Mouse (Mus musculus) testis, postnatal 14 days (tissue): ENCODE measurements around the gene Man2b1.
A peak's percentile ranks its signal among the peaks of the same experiment; 100 is the strongest.
"Not testable (repeated sequence)": the region's sequence is repeated elsewhere in the genome, so short reads cannot be mapped to it uniquely, and the experiment has no call there.

Source experiments
- DNase-seq: peaks from one replicate; pipeline ENCODE4 v3.0.0; 2021; ENCODE audit warnings: low spot score

The Man2b1 gene

GRCm38 (mm10) chr8:85074167-85074566, 8.9 kb upstream of the Man2b1 start:
- DNase-seq: no peak

GRCm38 (mm10) chr8:85074617-85075016, 8.5 kb upstream of the Man2b1 start:
- DNase-seq: no peak

GRCm38 (mm10) chr8:85076001-85076400, 7.1 kb upstream of the Man2b1 start:
- no peak for DNase-seq

GRCm38 (mm10) chr8:85076993-85077392, 6.1 kb upstream of the Man2b1 start:
- peak; percentile 76 for DNase-seq

- no peak for DNase-seq
Measured at GRCm38 (mm10) chr8:85080214-85080531, 2.9 kb upstream of the Man2b1 start.

- DNase-seq: peak; percentile 68
Measured at GRCm38 (mm10) chr8:85080532-85081215, 2.4 kb upstream of the Man2b1 start, which contains the start of gene Wdr83os. Gene Wdr83os (plus strand): TSS chr8:85080740.

GRCm38 (mm10) chr8:85081216-85081555, 1.9 kb upstream of the Man2b1 start, which contains the start of gene Wdr83:
Gene Wdr83 (minus strand): TSS chr8:85081306.
- peak; percentile 52 for DNase-seq

GRCm38 (mm10) chr8:85082169-85082568, 901 bp upstream of the Man2b1 start:
- not testable (repeated sequence) for DNase-seq

- DNase-seq: no peak
Measured at GRCm38 (mm10) chr8:85084633-85085032, 1.6 kb downstream of the Man2b1 start.

GRCm38 (mm10) chr8:85086238-85086637, 3.2 kb downstream of the Man2b1 start:
- DNase-seq: no peak

- DNase-seq: no peak
Measured at GRCm38 (mm10) chr8:85088771-85089170, 5.7 kb downstream of the Man2b1 start.

- DNase-seq: no peak
Measured at GRCm38 (mm10) chr8:85090856-85091255, 7.8 kb downstream of the Man2b1 start.

- DNase-seq: no peak
Measured at GRCm38 (mm10) chr8:85091526-85092090, 8.5 kb downstream of the Man2b1 start.

GRCm38 (mm10) chr8:85095051-85095450, 12.0 kb downstream of the Man2b1 start:
- DNase-seq: no peak

- DNase-seq: no peak
Measured at GRCm38 (mm10) chr8:85095566-85095965, 12.5 kb downstream of the Man2b1 start.

GRCm38 (mm10) chr8:85096196-85096595, 13.1 kb downstream of the Man2b1 start:
- no peak for DNase-seq

- no peak for DNase-seq
Measured at GRCm38 (mm10) chr8:85096850-85097249, 13.8 kb downstream of the Man2b1 start.

- no peak for DNase-seq
Measured at GRCm38 (mm10) chr8:85100076-85100665, 17.1 kb downstream of the Man2b1 start.

- no peak for DNase-seq
Measured at GRCm38 (mm10) chr8:85113241-85113640, 30.2 kb downstream of the Man2b1 start.

- no peak for DNase-seq
Measured at GRCm38 (mm10) chr8:85115501-85115900, 32.4 kb downstream of the Man2b1 start.

- no peak for DNase-seq
Measured at GRCm38 (mm10) chr8:85116984-85117383, 33.9 kb downstream of the Man2b1 start.

GRCm38 (mm10) chr8:85119052-85119981, 36.2 kb downstream of the Man2b1 start:
- peak; percentile 78 for DNase-seq
